22 mouse cellular contexts compared by ENCODE assay signal in the genomic region with DNA sequence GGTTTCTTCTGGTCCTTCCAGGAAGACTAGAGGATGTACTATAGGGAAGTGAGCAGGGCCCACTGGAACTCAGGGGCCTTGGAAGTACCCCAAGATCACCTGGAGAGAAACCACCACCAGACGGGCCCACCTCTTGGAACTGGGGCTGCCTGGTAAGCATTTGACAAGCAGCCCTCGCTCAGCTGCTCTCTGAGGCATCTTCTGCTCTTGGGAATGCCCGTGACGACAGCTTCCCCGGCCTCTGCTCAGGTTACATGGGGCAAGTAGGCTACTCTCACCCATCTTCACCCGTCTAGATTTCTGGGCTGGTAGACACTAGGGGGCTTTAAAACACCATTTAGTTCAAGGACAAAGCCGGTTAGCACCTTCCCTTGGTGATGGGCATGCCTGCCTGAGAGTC. TPM values are rescaled to one million over a fixed set of nuclear protein-coding genes. Genes with fewer than 3 reads are reported as not detected.
DNase-seq lines count a peak whose midpoint lies in the region; ATAC-seq and TF ChIP-seq lines count a peak whose summit lies in the region.
"Had no signal": no experiment of that assay in that cellular context is flagged by ENCODE, and none has a peak within 500 bp of the region (broad histone marks: within the 10 kb centered on the region; RNA-seq: fewer than 3 reads in every experiment).

No protein-coding gene starts in this region.

- 73% methylated on average over 7 of the region's 7 CpGs for WGBS in hindbrain, postnatal 0 days
- 76% methylated on average over 7 of the region's 7 CpGs for whole genome bisulfite sequencing in hindbrain, embryonic 12.5 days
- WGBS in neural tube, embryonic 13.5 days = 79% methylated on average over 7 of the region's 7 CpGs
- WGBS in liver, postnatal 0 days (ENCODE audit: insufficient replicate concordance) = 82% methylated on average over 7 of the region's 7 CpGs

- no peak overlapping the region for H3K4me3 ChIP-seq in hindbrain, postnatal 0 days (ENCODE audit: low read length)
- H3K4me3 ChIP-seq in hindbrain, embryonic 12.5 days = no peak overlapping the region
- H3K4me3 ChIP-seq in neural tube, embryonic 13.5 days = no peak overlapping the region
- H3K4me3 ChIP-seq in liver, postnatal 0 days (ENCODE audit: low read depth, low read length) = no peak overlapping the region
- H3K4me3 ChIP-seq: embryonic facial prominence, embryonic 13.5 days had no signal

- peak; percentile 54 for DNase-seq in gastrocnemius, adult 18-20 months (ENCODE audit: low spot score)
- no peak for DNase-seq in gastrocnemius, postnatal 10 days
- no peak for DNase-seq in hindbrain, postnatal 0 days (ENCODE audit: low spot score)
- DNase-seq in neural tube, embryonic 10.5 days (ENCODE audit: extremely low spot score, low spot score) = no peak
- no peak for DNase-seq in liver, postnatal 0 days
- DNase-seq in thymus, postnatal 36 days = no peak
- DNase-seq: adrenal gland, postnatal 10 days; B cell, adult 2 months; cerebellum, adult 11 months; kidney, adult 2 months; kidney, postnatal 25 days; right cerebral cortex, adult 18-20 months; thymus, postnatal 14 days had no signal

- 0 out of 2 replicates have a peak overlapping the region, but pooled peaks have one; percentile 13 for H3K9ac ChIP-seq in hindbrain, postnatal 0 days (replicated peaks; ENCODE audit: low read length)
- no peak overlapping the region for H3K9ac ChIP-seq in hindbrain, embryonic 12.5 days
- peak overlapping the region; percentile 59 for H3K9ac ChIP-seq in neural tube, embryonic 13.5 days
- H3K9ac ChIP-seq in liver, postnatal 0 days (replicated peaks) = peak overlapping the region; percentile 97; the same call in 1 of the 2 replicates

- ATAC-seq in hindbrain, postnatal 0 days = no peak
- ATAC-seq in hindbrain, embryonic 12.5 days (ENCODE audit: low FRiP score) = no peak
- ATAC-seq in neural tube, embryonic 13.5 days (ENCODE audit: low read depth) = no peak
- no peak for ATAC-seq in liver, postnatal 0 days

- no peak for TF ChIP-seq EP300 in liver, postnatal 0 days (IDR thresholded peaks at IDR 0.05; ENCODE audit: low read depth)

- no peaks in the 10 kb centered on the region for H3K9me3 ChIP-seq in hindbrain, postnatal 0 days (ENCODE audit: low read length)
- no peaks in the 10 kb centered on the region for H3K9me3 ChIP-seq in hindbrain, embryonic 12.5 days (replicated peaks)
- H3K9me3 ChIP-seq in neural tube, embryonic 13.5 days = no peaks in the 10 kb centered on the region
- H3K9me3 ChIP-seq in liver, postnatal 0 days (ENCODE audit: low read length) = no peaks in the 10 kb centered on the region
- H3K9me3 ChIP-seq: embryonic facial prominence, embryonic 13.5 days; forebrain, embryonic 10.5 days; midbrain, embryonic 12.5 days had no signal

- TF ChIP-seq CTCF in hindbrain, postnatal 0 days (IDR thresholded peaks at IDR 0.05; ENCODE audit: low read depth) = no peak
- no peak for TF ChIP-seq CTCF in liver, postnatal 0 days (IDR thresholded peaks at IDR 0.05; ENCODE audit: low read depth)

- H3K4me1 ChIP-seq in hindbrain, postnatal 0 days (ENCODE audit: insufficient read depth, low read length) = peaks cover 23% of the 10 kb centered on the region
- H3K4me1 ChIP-seq in hindbrain, embryonic 12.5 days = peaks cover 46% of the 10 kb centered on the region
- peaks cover 71% of the 10 kb centered on the region for H3K4me1 ChIP-seq in neural tube, embryonic 13.5 days (replicated peaks)
- H3K4me1 ChIP-seq in liver, postnatal 0 days (ENCODE audit: insufficient read depth) = peaks cover 26% of the 10 kb centered on the region

- H3K4me2 ChIP-seq in hindbrain, postnatal 0 days (ENCODE audit: low read depth, low read length) = no peak overlapping the region
- no peak overlapping the region for H3K4me2 ChIP-seq in hindbrain, embryonic 12.5 days (replicated peaks)
- no peak overlapping the region for H3K4me2 ChIP-seq in neural tube, embryonic 13.5 days
- peak overlapping the region; percentile 94; the same call in 1 of the 2 replicates for H3K4me2 ChIP-seq in liver, postnatal 0 days (ENCODE audit: low read depth, low read length)
- H3K4me2 ChIP-seq: midbrain, embryonic 12.5 days had no signal

- no peak overlapping the region for H3K27ac ChIP-seq in hindbrain, postnatal 0 days
- no peak overlapping the region for H3K27ac ChIP-seq in hindbrain, embryonic 12.5 days
- H3K27ac ChIP-seq in neural tube, embryonic 13.5 days (replicated peaks) = no peak overlapping the region
- H3K27ac ChIP-seq in liver, postnatal 0 days (ENCODE audit: low read depth) = no peak overlapping the region
- H3K27ac ChIP-seq: embryonic facial prominence, embryonic 13.5 days; forebrain, embryonic 10.5 days; midbrain, embryonic 12.5 days had no signal

- H3K36me3 ChIP-seq in hindbrain, postnatal 0 days (ENCODE audit: insufficient read depth, low read length) = peaks cover 5% of the 10 kb centered on the region; the same call in 1 of the 2 replicates
- H3K36me3 ChIP-seq in hindbrain, embryonic 12.5 days = peaks cover 20% of the 10 kb centered on the region; the same call in 1 of the 2 replicates
- peaks cover 20% of the 10 kb centered on the region; the same call in 1 of the 2 replicates for H3K36me3 ChIP-seq in neural tube, embryonic 13.5 days
- peaks cover 38% of the 10 kb centered on the region for H3K36me3 ChIP-seq in liver, postnatal 0 days (replicated peaks; ENCODE audit: insufficient read depth, low read length)

- no peaks in the 10 kb centered on the region for H3K27me3 ChIP-seq in hindbrain, postnatal 0 days (ENCODE audit: insufficient read depth, low read length)
- 0 out of 2 replicates have a peak, but pooled peaks cover 4% of the 10 kb centered on the region for H3K27me3 ChIP-seq in hindbrain, embryonic 12.5 days
- no peaks in the 10 kb centered on the region for H3K27me3 ChIP-seq in neural tube, embryonic 13.5 days
- H3K27me3 ChIP-seq in liver, postnatal 0 days (ENCODE audit: insufficient read depth, low read length) = no peaks in the 10 kb centered on the region
- H3K27me3 ChIP-seq: embryonic facial prominence, embryonic 13.5 days; midbrain, embryonic 12.5 days had no signal

RNA-seq across cellular contexts. Expression of gene Napa, which starts 2.8 kb away (rescaled TPM):
- total RNA-seq in gastrocnemius, adult 18-20 months (2021) = 100 to 1,000 TPM; 101 to 131 TPM
- 100 to 1,000 TPM; 123 to 145 TPM for total RNA-seq in gastrocnemius, postnatal 10 days (2021)
- total RNA-seq in hindbrain, postnatal 0 days (2014; rRNA removed) = 413 and 441 TPM in 2 replicates
- polyA plus RNA-seq in hindbrain, postnatal 0 days (2015; fragmentation: Nextera tagmentation; extraction: Ambion mirVana) = 253 and 256 TPM in 2 replicates
- 182 and 191 TPM in 2 replicates for polyA plus RNA-seq in hindbrain, embryonic 12.5 days (2016; fragmentation: Nextera tagmentation; extraction: Ambion mirVana)
- polyA plus RNA-seq in neural tube, embryonic 13.5 days (2015; fragmentation: Nextera tagmentation; extraction: Ambion mirVana) = 235 and 247 TPM in 2 replicates
- polyA plus RNA-seq in liver, postnatal 0 days (2015; fragmentation: Nextera tagmentation; extraction: Ambion mirVana) = 96.6 and 105 TPM in 2 replicates

RNA-seq across cellular contexts. Expression of gene Kptn, which starts 18.6 kb away (rescaled TPM):
- 10 to 100 TPM; 10.2 to 12.6 TPM for total RNA-seq in gastrocnemius, adult 18-20 months (2021)
- total RNA-seq in gastrocnemius, postnatal 10 days (2021) = 10 to 100 TPM; 12.0 to 13.1 TPM
- total RNA-seq in hindbrain, postnatal 0 days (2014; rRNA removed) = 33.3 and 41.7 TPM in 2 replicates
- polyA plus RNA-seq in hindbrain, postnatal 0 days (2015; fragmentation: Nextera tagmentation; extraction: Ambion mirVana) = 33.2 and 35.8 TPM in 2 replicates
- 30.9 and 31.5 TPM in 2 replicates for polyA plus RNA-seq in hindbrain, embryonic 12.5 days (2016; fragmentation: Nextera tagmentation; extraction: Ambion mirVana)
- 37.9 and 41.4 TPM in 2 replicates for polyA plus RNA-seq in neural tube, embryonic 13.5 days (2015; fragmentation: Nextera tagmentation; extraction: Ambion mirVana)
- polyA plus RNA-seq in liver, postnatal 0 days (2015; fragmentation: Nextera tagmentation; extraction: Ambion mirVana) = 6.5 and 7.5 TPM in 2 replicates

RNA-seq across cellular contexts. Expression of gene Slc8a2, which starts 28.5 kb away (rescaled TPM):
- under 1 TPM; 0.11 to 0.21 TPM for total RNA-seq in gastrocnemius, adult 18-20 months (2021)
- under 1 TPM; 0.75 to 0.86 TPM for total RNA-seq in gastrocnemius, postnatal 10 days (2021)
- total RNA-seq in hindbrain, postnatal 0 days (2014; rRNA removed) = 78.6 and 79.4 TPM in 2 replicates
- polyA plus RNA-seq in hindbrain, postnatal 0 days (2015; fragmentation: Nextera tagmentation; extraction: Ambion mirVana) = 1.2 TPM in 2 replicates
- 1.1 and 1.3 TPM in 2 replicates for polyA plus RNA-seq in hindbrain, embryonic 12.5 days (2016; fragmentation: Nextera tagmentation; extraction: Ambion mirVana)
- 1.1 and 1.4 TPM in 2 replicates for polyA plus RNA-seq in neural tube, embryonic 13.5 days (2015; fragmentation: Nextera tagmentation; extraction: Ambion mirVana)
- not detected in 2 replicates for polyA plus RNA-seq in liver, postnatal 0 days (2015; fragmentation: Nextera tagmentation; extraction: Ambion mirVana)
- total RNA-seq: liver, adult 2 months had no signal

RNA-seq across cellular contexts. Expression of gene Zfp541, which starts 39.5 kb away (rescaled TPM):
- total RNA-seq in gastrocnemius, adult 18-20 months (2021) = not detected
- total RNA-seq in gastrocnemius, postnatal 10 days (2021) = not detected
- total RNA-seq in hindbrain, postnatal 0 days (2014; rRNA removed) = 0.31 and 0.72 TPM in 2 replicates
- 0.15 and 0.24 TPM in 2 replicates for polyA plus RNA-seq in hindbrain, postnatal 0 days (2015; fragmentation: Nextera tagmentation; extraction: Ambion mirVana)
- 0.05 and 0.07 TPM in 2 replicates for polyA plus RNA-seq in hindbrain, embryonic 12.5 days (2016; fragmentation: Nextera tagmentation; extraction: Ambion mirVana)
- 0.04 and 0.10 TPM in 2 replicates for polyA plus RNA-seq in neural tube, embryonic 13.5 days (2015; fragmentation: Nextera tagmentation; extraction: Ambion mirVana)
- polyA plus RNA-seq in liver, postnatal 0 days (2015; fragmentation: Nextera tagmentation; extraction: Ambion mirVana) = not detected in 2 replicates
- total RNA-seq: common myeloid progenitor, adult 5-6 weeks; liver, adult 2 months had no signal
- polyA plus RNA-seq: forebrain, embryonic 10.5 days; heart, postnatal 0 days; kidney, adult 2 months; midbrain, embryonic 12.5 days; myocyte had no signal

RNA-seq across cellular contexts. Expression of gene Bicra, which starts 53.4 kb away (rescaled TPM):
- 1 to 10 TPM; 5.5 to 6.6 TPM for total RNA-seq in gastrocnemius, adult 18-20 months (2021)
- 10 to 100 TPM in 1 of 2 experiments, 1 to 10 TPM in 1; 8.2 to 11.5 TPM for total RNA-seq in gastrocnemius, postnatal 10 days (2021)
- total RNA-seq in hindbrain, postnatal 0 days (2014; rRNA removed) = 6.2 and 8.5 TPM in 2 replicates
- 3.4 and 3.8 TPM in 2 replicates for polyA plus RNA-seq in hindbrain, postnatal 0 days (2015; fragmentation: Nextera tagmentation; extraction: Ambion mirVana)
- 10.3 and 10.7 TPM in 2 replicates for polyA plus RNA-seq in hindbrain, embryonic 12.5 days (2016; fragmentation: Nextera tagmentation; extraction: Ambion mirVana)
- 8.4 and 9.2 TPM in 2 replicates for polyA plus RNA-seq in neural tube, embryonic 13.5 days (2015; fragmentation: Nextera tagmentation; extraction: Ambion mirVana)
- polyA plus RNA-seq in liver, postnatal 0 days (2015; fragmentation: Nextera tagmentation; extraction: Ambion mirVana) = 0.95 and 1.0 TPM in 2 replicates
